Mouse (Mus musculus) midbrain, embryonic 15.5 days (tissue): ENCODE results near the gene Tma7. TPM values are rescaled to one million over a fixed set of nuclear protein-coding genes. Genes with fewer than 3 reads are reported as not detected.

ENCODE experiments used
- ATAC-seq: fragments of 200-750 bp; cut with Nextera tagmentation; replicated peaks from 2 replicates; pipeline ENCODE4 v1.8.0; 2017; ENCODE audit warnings: moderate TSS enrichment
- H3K27ac ChIP-seq: fragments of 300-500 bp; sonication (generic); 2 replicates; pipeline ENCODE4 v1.5.1; 2015; ENCODE audit warnings: mild to moderate bottlenecking, inconsistent platforms
- H3K27me3 ChIP-seq: fragments of 300-500 bp; sonication (generic); replicated peaks from 2 replicates; pipeline ENCODE4 v1.6.1; 2015; ENCODE audit warnings: inconsistent platforms
- H3K36me3 ChIP-seq: fragments of 300-500 bp; sonication (generic); replicated peaks from 2 replicates; pipeline ENCODE4 v1.6.1; 2015; ENCODE audit warnings: inconsistent platforms
- H3K4me1 ChIP-seq: fragments of 300-500 bp; sonication (generic); 2 replicates; pipeline ENCODE4 v1.6.1; 2015; ENCODE audit warnings: inconsistent platforms
- H3K4me2 ChIP-seq: fragments of 300-500 bp; sonication (generic); 2 replicates; pipeline ENCODE4 v1.6.1; 2015; ENCODE audit warnings: inconsistent platforms, mild to moderate bottlenecking, moderate library complexity
- H3K4me3 ChIP-seq: fragments of 300-500 bp; sonication (generic); 2 replicates; pipeline ENCODE4 v1.5.1; 2015; ENCODE audit warnings: mild to moderate bottlenecking, inconsistent platforms
- H3K9ac ChIP-seq: fragments of 300-500 bp; sonication (generic); 2 replicates; pipeline ENCODE4 v1.6.1; 2015; ENCODE audit warnings: mild to moderate bottlenecking, inconsistent platforms
- H3K9me3 ChIP-seq: fragments of 300-500 bp; sonication (generic); 2 replicates; pipeline ENCODE4 v1.6.1; 2016; ENCODE audit warnings: inconsistent platforms
- WGBS: fragments of 180-500 bp; shearing (Covaris S2); methylation state at CpG from one replicate; pipeline ENCODE4 v1.1.7; 2015; ENCODE audit warnings: mixed read lengths; 5-methylcytosine and 5-hydroxymethylcytosine counted together
- polyA plus RNA-seq: library from polyadenylated mRNA; unstranded; fragments of >200 nt; fragmentation: Nextera tagmentation; extraction: Ambion mirVana; gene quantifications from 2 replicates; pipeline ENCODE4 v1.2.1, GENCODE M21; 2015

Gene Tma7
- polyA plus RNA-seq, 1 experiment from 2014 or later, result 639 TPM

- Histone ChIP-seq H3K4me2 (no peak overlapping the region), H3K4me3 (no peak overlapping the region), H3K9me3 (no peaks in the 10 kb centered on the region), H3K36me3 (peaks cover 17% of the 10 kb centered on the region), H3K4me1 (peaks cover 44% of the 10 kb centered on the region), H3K27ac (no peak overlapping the region), H3K9ac (no peak overlapping the region), H3K27me3 (no peaks in the 10 kb centered on the region)
- ATAC-seq, result no peak
- 91% methylated on average over 20 of the region's 20 CpGs for WGBS
Observed at GRCm38 (mm10) chr9:109100307-109100928, 18.0 kb upstream of the Tma7 start.

- no peak for ATAC-seq
- H3K36me3 ChIP-seq, result peaks cover 11% of the 10 kb centered on the region; the same call in 1 of the 2 replicates
- H3K4me1 ChIP-seq, result peaks cover 45% of the 10 kb centered on the region
- peak overlapping the region; percentile 99 for H3K27ac ChIP-seq
- no peaks in the 10 kb centered on the region for H3K27me3 ChIP-seq
- peak overlapping the region; percentile 2; the same call in 1 of the 2 replicates for H3K9ac ChIP-seq
- H3K4me2 ChIP-seq, result peak overlapping the region; percentile 85
- no peaks in the 10 kb centered on the region for H3K9me3 ChIP-seq
- 51% methylated on average over 6 of the region's 6 CpGs for WGBS
- no peak overlapping the region; the same call in 1 of the 2 replicates for H3K4me3 ChIP-seq
Observed at GRCm38 (mm10) chr9:109098969-109099368, 16.6 kb upstream of the Tma7 start.

GRCm38 (mm10) chr9:109098366-109098765 is 16.0 kb upstream of the Tma7 start:
- peak overlapping the region; percentile 85 for H3K4me2 ChIP-seq

GRCm38 (mm10) chr9:109097831-109098230 is 15.4 kb upstream of the Tma7 start:
- 48% methylated on average over 5 of the region's 5 CpGs for WGBS
- Histone ChIP-seq H3K27ac (peak overlapping the region; percentile 99), H3K4me2 (peak overlapping the region; percentile 85), H3K9ac (peak overlapping the region; percentile 18; the same call in 1 of the 2 replicates), H3K27me3 (no peaks in the 10 kb centered on the region), H3K9me3 (no peaks in the 10 kb centered on the region), H3K36me3 (peaks cover 10% of the 10 kb centered on the region; the same call in 1 of the 2 replicates), H3K4me1 (peaks cover 49% of the 10 kb centered on the region), H3K4me3 (peak overlapping the region; percentile 83)
- ATAC-seq, result no peak

More at GRCm38 (mm10) chr9:109098366-109098765, 16.0 kb upstream of the Tma7 start:
- Histone ChIP-seq H3K4me3 (peak overlapping the region; percentile 83; the same call in 1 of the 2 replicates), H3K27ac (peak overlapping the region; percentile 99), H3K4me1 (peaks cover 49% of the 10 kb centered on the region), H3K27me3 (no peaks in the 10 kb centered on the region), H3K36me3 (peaks cover 11% of the 10 kb centered on the region; the same call in 1 of the 2 replicates), H3K9ac (peak overlapping the region; percentile 18), H3K9me3 (no peaks in the 10 kb centered on the region)
- WGBS, result 82% methylated on average over 8 of the region's 8 CpGs
- no peak for ATAC-seq

GRCm38 (mm10) chr9:109097291-109097690 is 14.9 kb upstream of the Tma7 start:
- no peaks in the 10 kb centered on the region for H3K9me3 ChIP-seq
- H3K4me3 ChIP-seq, result peak overlapping the region; percentile 83
- WGBS, result 11% methylated on average over 6 of the region's 6 CpGs
- peak overlapping the region; percentile 85 for H3K4me2 ChIP-seq
- peak overlapping the region; percentile 87 for H3K9ac ChIP-seq
- no peaks in the 10 kb centered on the region for H3K27me3 ChIP-seq
- no peak for ATAC-seq
- peaks cover 6% of the 10 kb centered on the region; the same call in 1 of the 2 replicates for H3K36me3 ChIP-seq
- H3K4me1 ChIP-seq, result peaks cover 49% of the 10 kb centered on the region
- peak overlapping the region; percentile 99 for H3K27ac ChIP-seq

- no peak for ATAC-seq
- peaks cover 49% of the 10 kb centered on the region for H3K4me1 ChIP-seq
- H3K4me3 ChIP-seq, result peak overlapping the region; percentile 83
- 6% methylated on average over 6 of the region's 6 CpGs for WGBS
- 0 out of 2 replicates have a peak, but pooled peaks cover 2% of the 10 kb centered on the region for H3K36me3 ChIP-seq
- no peaks in the 10 kb centered on the region for H3K9me3 ChIP-seq
- H3K27ac ChIP-seq, result peak overlapping the region; percentile 99
- no peaks in the 10 kb centered on the region for H3K27me3 ChIP-seq
- peak overlapping the region; percentile 85 for H3K4me2 ChIP-seq
- peak overlapping the region; percentile 87 for H3K9ac ChIP-seq
Observed at GRCm38 (mm10) chr9:109096856-109097255, 14.5 kb upstream of the Tma7 start.

GRCm38 (mm10) chr9:109096251-109096661 is 13.9 kb upstream of the Tma7 start:
- WGBS, result 5% methylated on average over 9 of the region's 9 CpGs
- H3K9ac ChIP-seq, result peak overlapping the region; percentile 87
- H3K9me3 ChIP-seq, result no peaks in the 10 kb centered on the region
- H3K27ac ChIP-seq, result peak overlapping the region; percentile 99
- H3K36me3 ChIP-seq, result peaks cover 2% of the 10 kb centered on the region; the same call in 1 of the 2 replicates
- H3K4me1 ChIP-seq, result peaks cover 49% of the 10 kb centered on the region
- no peaks in the 10 kb centered on the region for H3K27me3 ChIP-seq
- ATAC-seq, result no peak; the same call in 1 of the 2 replicates
- peak overlapping the region; percentile 85 for H3K4me2 ChIP-seq
- H3K4me3 ChIP-seq, result peak overlapping the region; percentile 83

GRCm38 (mm10) chr9:109095137-109095982 is 13.0 kb upstream of the Tma7 start, which contains the start of gene Plxnb1:
Gene Plxnb1 (plus strand): TSS chr9:109095389.
- Histone ChIP-seq H3K27me3 (no peaks in the 10 kb centered on the region), H3K4me1 (peaks cover 49% of the 10 kb centered on the region), H3K36me3 (peaks cover 2% of the 10 kb centered on the region; the same call in 1 of the 2 replicates), H3K27ac (peak within 1 kb of the TSS; percentile 99), H3K9ac (peak within 1 kb of the TSS; percentile 87), H3K4me2 (peak within 1 kb of the TSS; percentile 85), H3K4me3 (peak within 1 kb of the TSS; percentile 83), H3K9me3 (no peaks in the 10 kb centered on the region)
- peak; percentile 70 for ATAC-seq
- under 1% methylated on average over 86 of the region's 102 CpGs for WGBS

- ATAC-seq, result peak; percentile 2
- WGBS, result under 1% methylated on average over 21 of the region's 21 CpGs
- Histone ChIP-seq H3K4me2 (peak overlapping the region; percentile 85), H3K4me3 (peak overlapping the region; percentile 83), H3K4me1 (peaks cover 48% of the 10 kb centered on the region), H3K27me3 (no peaks in the 10 kb centered on the region), H3K9ac (peak overlapping the region; percentile 87), H3K36me3 (peaks cover 2% of the 10 kb centered on the region; the same call in 1 of the 2 replicates), H3K9me3 (no peaks in the 10 kb centered on the region), H3K27ac (peak overlapping the region; percentile 99)
Observed at GRCm38 (mm10) chr9:109094553-109095136, 12.3 kb upstream of the Tma7 start.

GRCm38 (mm10) chr9:109093786-109094552 is 11.6 kb upstream of the Tma7 start:
- Histone ChIP-seq H3K4me1 (peaks cover 42% of the 10 kb centered on the region), H3K9me3 (no peaks in the 10 kb centered on the region), H3K27me3 (no peaks in the 10 kb centered on the region), H3K9ac (peak overlapping the region; percentile 87), H3K4me2 (peak overlapping the region; percentile 85), H3K4me3 (peak overlapping the region; percentile 83), H3K27ac (peak overlapping the region; percentile 99), H3K36me3 (no peaks in the 10 kb centered on the region; the same call in 1 of the 2 replicates)
- ATAC-seq, result no peak
- WGBS, result 20% methylated on average over 11 of the region's 11 CpGs

- H3K27ac ChIP-seq, result no peak overlapping the region
- 38% methylated on average over 6 of the region's 6 CpGs for WGBS
- ATAC-seq, result no peak
Observed at GRCm38 (mm10) chr9:109092799-109093198, 10.4 kb upstream of the Tma7 start.

More at GRCm38 (mm10) chr9:109092799-109093198, 10.4 kb upstream of the Tma7 start:
- no peak overlapping the region for H3K4me3 ChIP-seq
- no peaks in the 10 kb centered on the region for H3K9me3 ChIP-seq
- H3K27me3 ChIP-seq, result no peaks in the 10 kb centered on the region
- H3K36me3 ChIP-seq, result no peaks in the 10 kb centered on the region; the same call in 1 of the 2 replicates
- no peak overlapping the region for H3K4me2 ChIP-seq
- no peak overlapping the region for H3K9ac ChIP-seq
- peaks cover 30% of the 10 kb centered on the region for H3K4me1 ChIP-seq
